Mouse (Mus musculus) cortical plate, adult 2 months (tissue): ENCODE data around the gene Lin7c.

Experiments used
- CTCF ChIP-seq: fragments of 200-500 bp; IDR thresholded peaks from 2 replicates; pipeline ENCODE4 v1.5.1; 2011; ENCODE audit warnings: mild to moderate bottlenecking, control low read depth, low read length; ENCODE audit not compliant: insufficient read depth; ENCODE audit errors: extremely low read depth
- POLR2A ChIP-seq: fragments of 200-500 bp; IDR thresholded peaks from 2 replicates; pipeline ENCODE4 v1.6.1; 2011; ENCODE audit warnings: mild to moderate bottlenecking, low read length, control low read depth; ENCODE audit not compliant: insufficient read depth; ENCODE audit errors: extremely low read depth

GRCm38 (mm10) chr2:109941973-109942444 lies 51.4 kb downstream of the Lin7c start:
- TF ChIP-seq CTCF = no peak
- TF ChIP-seq POLR2A = no peak
